Mouse (Mus musculus) lung, adult 2 months (tissue): ENCODE results near the gene Olfr1428.
"Not testable (repeated sequence)": the region's sequence is repeated elsewhere in the genome, so short reads cannot be mapped to it uniquely, and the experiment has no call there.

Experiments
- CTCF ChIP-seq: fragments of 200-500 bp; IDR thresholded peaks from 2 replicates; pipeline ENCODE4 v1.5.1; 2011; ENCODE audit warnings: mild to moderate bottlenecking, low read length, control low read depth; ENCODE audit not compliant: insufficient read depth
- POLR2A ChIP-seq: fragments of 200-500 bp; IDR thresholded peaks from 2 replicates; pipeline ENCODE4 v1.6.1; 2011; ENCODE audit warnings: low read depth, mild to moderate bottlenecking, control low read depth, low read length, borderline replicate concordance; ENCODE audit errors: extremely low read depth

- not testable (repeated sequence) for TF ChIP-seq POLR2A, CTCF
Observed at GRCm38 (mm10) chr19:12077631-12078030, 38.1 kb downstream of the Olfr1428 start, which contains the start of gene Olfr1425.
